Mouse (Mus musculus): ENCODE measurements at regions not wholly inside any gene's neighbourhood (a gene's known extent, or its start where the extent isn't known, plus 50 kb on each side); places are given as distances from the start of the nearest gene placed in this dataset.

- Histone ChIP-seq H3K4me3 (no peak overlapping the region), H3K27ac (no peak overlapping the region)
- no peak for TF ChIP-seq CTCF (conservative IDR thresholded peaks at IDR 0.05)
- no peak for DNase-seq (ENCODE audit: low spot score in 2 of 2)
Measured at GRCm38 (mm10) chr13:97489721-97490120, 248.8 kb downstream of the Enc1 start.

- no peak for TF ChIP-seq CTCF (conservative IDR thresholded peaks at IDR 0.05)
- Histone ChIP-seq H3K27ac (no peak overlapping the region), H3K4me3 (no peak overlapping the region)
- no peak for DNase-seq (ENCODE audit: low spot score in 2 of 2)
Measured at GRCm38 (mm10) chr13:97489029-97489428, 248.1 kb downstream of the Enc1 start.

GRCm38 (mm10) chr13:97488518-97488917 lies 247.6 kb downstream of the Enc1 start:
- no peak for TF ChIP-seq CTCF (conservative IDR thresholded peaks at IDR 0.05)
- Histone ChIP-seq H3K4me3 (no peak overlapping the region), H3K27ac (no peak overlapping the region)
- DNase-seq (ENCODE audit: low spot score in 2 of 2), result no peak

- no peak for TF ChIP-seq CTCF (conservative IDR thresholded peaks at IDR 0.05)
- Histone ChIP-seq H3K4me3 (no peak overlapping the region), H3K27ac (no peak overlapping the region)
- no peak for DNase-seq (ENCODE audit: low spot score in 2 of 2)
Measured at GRCm38 (mm10) chr13:97487746-97488473, 247.0 kb downstream of the Enc1 start.

GRCm38 (mm10) chr13:97486490-97486889 lies 245.6 kb downstream of the Enc1 start:
- H3K27ac ChIP-seq, result no peak overlapping the region; the same call in 1 of the 2 replicates
- DNase-seq (ENCODE audit: low spot score in 2 of 2), result no peak
- TF ChIP-seq CTCF (conservative IDR thresholded peaks at IDR 0.05), result no peak
- H3K4me3 ChIP-seq, result no peak overlapping the region

- DNase-seq (ENCODE audit: low spot score in 2 of 2), result no peak
- no peak overlapping the region for H3K4me3 ChIP-seq
- TF ChIP-seq CTCF (conservative IDR thresholded peaks at IDR 0.05), result no peak
- H3K27ac ChIP-seq, result no peak overlapping the region; the same call in 1 of the 2 replicates
Measured at GRCm38 (mm10) chr13:97485886-97486285, 245.0 kb downstream of the Enc1 start.

- DNase-seq (ENCODE audit: low spot score in 2 of 2), result no peak
- TF ChIP-seq CTCF (conservative IDR thresholded peaks at IDR 0.05), result no peak
- Histone ChIP-seq H3K4me3 (no peak overlapping the region), H3K27ac (no peak overlapping the region)
Measured at GRCm38 (mm10) chr13:97484808-97485545, 244.1 kb downstream of the Enc1 start.

- Histone ChIP-seq H3K27ac (no peak overlapping the region), H3K4me3 (no peak overlapping the region)
- TF ChIP-seq CTCF (conservative IDR thresholded peaks at IDR 0.05), result no peak
- no peak for DNase-seq (ENCODE audit: low spot score in 2 of 2)
Measured at GRCm38 (mm10) chr13:97483681-97484080, 242.8 kb downstream of the Enc1 start.

- TF ChIP-seq CTCF (conservative IDR thresholded peaks at IDR 0.05), result no peak
- Histone ChIP-seq H3K27ac (no peak overlapping the region), H3K4me3 (no peak overlapping the region)
- no peak for DNase-seq (ENCODE audit: low spot score in 2 of 2)
Measured at GRCm38 (mm10) chr13:97482439-97482946, 241.6 kb downstream of the Enc1 start.

- no peak for DNase-seq (ENCODE audit: low spot score in 2 of 2)
- Histone ChIP-seq H3K27ac (no peak overlapping the region), H3K4me3 (no peak overlapping the region)
- TF ChIP-seq CTCF (conservative IDR thresholded peaks at IDR 0.05), result no peak
Measured at GRCm38 (mm10) chr13:97481259-97481658, 240.4 kb downstream of the Enc1 start.

- TF ChIP-seq CTCF (conservative IDR thresholded peaks at IDR 0.05), result no peak
- Histone ChIP-seq H3K27ac (no peak overlapping the region), H3K4me3 (no peak overlapping the region)
- no peak for DNase-seq (ENCODE audit: low spot score in 2 of 2)
Measured at GRCm38 (mm10) chr13:97479066-97479586, 238.2 kb downstream of the Enc1 start.

- no peak for DNase-seq (ENCODE audit: low spot score in 2 of 2)
- Histone ChIP-seq H3K27ac (no peak overlapping the region), H3K4me3 (no peak overlapping the region)
- TF ChIP-seq CTCF (conservative IDR thresholded peaks at IDR 0.05), result no peak
Measured at GRCm38 (mm10) chr13:97473971-97474365, 233.1 kb downstream of the Enc1 start.

GRCm38 (mm10) chr13:97473256-97473970 lies 232.5 kb downstream of the Enc1 start:
- DNase-seq (ENCODE audit: low spot score in 2 of 2), result no peak
- H3K4me3 ChIP-seq, result no peak overlapping the region
- no peak for TF ChIP-seq CTCF (conservative IDR thresholded peaks at IDR 0.05)
- H3K27ac ChIP-seq, result no peak overlapping the region

Measured in layer of hippocampus, adult 2 months (tissue).